Mouse (Mus musculus): Measurements from ENCODE around the gene Fmnl2. TPM values are rescaled to one million over a fixed set of nuclear protein-coding genes. Genes with fewer than 3 reads are reported as not detected.

The Fmnl2 gene
- total RNA-seq, 2 experiments from 2014 or later: 17.2 to 19.6 TPM

GRCm38 (mm10) chr2:53029716-53030431 lies 172.2 kb downstream of the Fmnl2 start:
- DNase-seq (ENCODE audit: low spot score in 2 of 2): peak in 1 of 2 experiments; percentile 28

GRCm38 (mm10) chr2:53030432-53030826 lies 172.8 kb downstream of the Fmnl2 start:
- no peak for DNase-seq (ENCODE audit: low spot score in 2 of 2)

- no peak for DNase-seq (ENCODE audit: low spot score in 2 of 2)
Measured at GRCm38 (mm10) chr2:53038253-53038652, 180.6 kb downstream of the Fmnl2 start.

- no peak for DNase-seq (ENCODE audit: low spot score in 2 of 2)
Measured at GRCm38 (mm10) chr2:53038737-53039136, 181.1 kb downstream of the Fmnl2 start.

- no peak for DNase-seq (ENCODE audit: low spot score in 2 of 2)
Measured at GRCm38 (mm10) chr2:53047031-53047430, 189.4 kb downstream of the Fmnl2 start.

- no peak for DNase-seq (ENCODE audit: low spot score in 2 of 2)
Measured at GRCm38 (mm10) chr2:53047749-53048387, 190.2 kb downstream of the Fmnl2 start.

GRCm38 (mm10) chr2:53050376-53050775 lies 192.7 kb downstream of the Fmnl2 start:
- DNase-seq (ENCODE audit: low spot score in 2 of 2): no peak

GRCm38 (mm10) chr2:53051502-53051901 lies 193.8 kb downstream of the Fmnl2 start:
- DNase-seq (ENCODE audit: low spot score in 2 of 2): no peak

- DNase-seq (ENCODE audit: low spot score in 2 of 2): no peak
Measured at GRCm38 (mm10) chr2:53053714-53054113, 196.1 kb downstream of the Fmnl2 start.

GRCm38 (mm10) chr2:53056556-53056955 lies 198.9 kb downstream of the Fmnl2 start:
- DNase-seq (ENCODE audit: low spot score in 2 of 2): no peak

GRCm38 (mm10) chr2:53057291-53057690 lies 199.6 kb downstream of the Fmnl2 start:
- DNase-seq (ENCODE audit: low spot score in 2 of 2): no peak

GRCm38 (mm10) chr2:53061363-53062000 lies 203.8 kb downstream of the Fmnl2 start:
- no peak for DNase-seq (ENCODE audit: low spot score in 2 of 2)

GRCm38 (mm10) chr2:53066973-53067372 lies 209.3 kb downstream of the Fmnl2 start:
- no peak for DNase-seq (ENCODE audit: low spot score in 2 of 2)

- peak in 1 of 2 experiments; percentile 35 for DNase-seq (ENCODE audit: low spot score in 2 of 2)
Measured at GRCm38 (mm10) chr2:53070607-53071006, 212.9 kb downstream of the Fmnl2 start.

- no peak for DNase-seq (ENCODE audit: low spot score in 2 of 2)
Measured at GRCm38 (mm10) chr2:53079693-53080286, 222.1 kb downstream of the Fmnl2 start.

GRCm38 (mm10) chr2:53082045-53082444 lies 224.4 kb downstream of the Fmnl2 start:
- DNase-seq (ENCODE audit: low spot score in 2 of 2): no peak

- DNase-seq (ENCODE audit: low spot score in 2 of 2): no peak
Measured at GRCm38 (mm10) chr2:53082501-53082900, 224.8 kb downstream of the Fmnl2 start.

- no peak for DNase-seq (ENCODE audit: low spot score in 2 of 2)
Measured at GRCm38 (mm10) chr2:53083241-53083640, 225.6 kb downstream of the Fmnl2 start.

- peak in 1 of 2 experiments; percentile 49 for DNase-seq (ENCODE audit: low spot score in 2 of 2)
Measured at GRCm38 (mm10) chr2:53085617-53086202, 228.1 kb downstream of the Fmnl2 start.

GRCm38 (mm10) chr2:53088744-53089143 lies 231.1 kb downstream of the Fmnl2 start:
- no peak for DNase-seq (ENCODE audit: low spot score in 2 of 2)

- no peak for DNase-seq (ENCODE audit: low spot score in 2 of 2)
Measured at GRCm38 (mm10) chr2:53095031-53095430, 237.4 kb downstream of the Fmnl2 start.

Measured in gastrocnemius, postnatal 4 days (tissue).